Mouse (Mus musculus): ENCODE measurements around the gene Dnajc6. TPM values are rescaled to one million over a fixed set of nuclear protein-coding genes. Genes with fewer than 3 reads are reported as not detected.

Dnajc6 gene
- polyA plus RNA-seq (2012; rRNA removed) = 3.9 and 5.4 TPM in 2 replicates

GRCm38 (mm10) chr4:101496534-101497237 is at the start of gene Dnajc6:
TSS of gene Dnajc6 (plus strand) at chr4:101496648.

DNA sequence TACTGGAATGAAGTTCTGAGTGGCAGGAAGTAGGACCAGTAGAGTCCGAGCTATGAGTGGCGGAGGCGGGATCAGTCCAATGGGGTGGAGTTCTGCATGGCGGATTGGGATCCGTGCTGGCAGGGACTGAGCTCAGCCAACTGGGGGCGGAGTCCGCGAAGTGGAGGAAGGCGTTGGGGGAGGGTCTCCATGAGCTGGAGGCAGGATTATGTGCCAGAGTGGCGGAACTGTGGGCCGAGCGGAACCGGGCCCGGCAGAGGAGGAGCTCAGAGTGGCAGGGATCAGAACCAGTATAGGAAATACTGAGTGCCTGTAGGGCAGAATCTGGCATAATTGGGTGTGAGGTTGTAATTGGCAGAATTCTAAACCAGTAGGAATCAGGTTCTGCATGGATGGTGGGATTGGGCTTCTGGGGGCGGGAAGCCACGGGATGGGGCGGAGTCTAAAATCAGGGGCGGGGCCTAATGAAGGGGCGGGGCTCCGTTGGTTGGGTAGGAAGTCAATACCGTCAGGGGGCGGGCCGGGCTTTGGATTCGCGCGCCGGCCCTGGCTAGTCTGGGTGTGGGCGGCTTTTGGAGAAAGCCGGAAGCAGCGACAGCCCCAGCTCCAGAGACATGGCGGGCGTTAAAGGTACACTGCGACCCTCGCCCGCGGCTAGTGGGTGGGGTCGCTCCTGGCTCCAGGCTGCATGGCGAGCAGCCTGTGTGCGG is 150.9 kb downstream of the Dnajc6 start, which contains the start of gene Leprot:
TSS of gene Leprot (plus strand) at position 523 of the 710 bp plus-strand sequence.

Other genes starting within 250 kb of the Dnajc6 start
- 30.1 and 34.4 TPM in 2 replicates for gene Jak1, start 231.4 kb upstream of the Dnajc6 start, polyA plus RNA-seq (2012; rRNA removed)
- gene Ak4, start 77.4 kb upstream of the Dnajc6 start, polyA plus RNA-seq (2012; rRNA removed) = 15.2 and 23.9 TPM in 2 replicates
- 51.1 and 69.1 TPM in 2 replicates for gene Leprot, start 151.1 kb downstream of the Dnajc6 start, polyA plus RNA-seq (2012; rRNA removed)
- 3.1 and 3.8 TPM in 2 replicates for gene Lepr, start 220.8 kb downstream of the Dnajc6 start, polyA plus RNA-seq (2012; rRNA removed)

Measured in central nervous system, embryonic 11.5 days (tissue).